Mouse (Mus musculus): ENCODE data around the gene Stk4.
"Not testable (repeated sequence)": the region's sequence is repeated elsewhere in the genome, so short reads cannot be mapped to it uniquely, and the experiment has no call there.

Gene Stk4

GRCm38 (mm10) chr2:164070142-164070764 lies at the start of gene Stk4:
Stk4 (plus strand) TSS chr2:164070322.
- DNase-seq, result peak; percentile 66

GRCm38 (mm10) chr2:164022104-164022503 lies 48.0 kb upstream of the Stk4 start:
- no peak for DNase-seq

- no peak for DNase-seq
Observed at GRCm38 (mm10) chr2:164025150-164025549, 45.0 kb upstream of the Stk4 start, which contains the start of gene Pabpc1l. Pabpc1l (plus strand) TSS chr2:164025450.

- no peak for DNase-seq
Observed at GRCm38 (mm10) chr2:164031147-164031546, 39.0 kb upstream of the Stk4 start.

- no peak for DNase-seq
Observed at GRCm38 (mm10) chr2:164032973-164033372, 37.1 kb upstream of the Stk4 start.

- DNase-seq, result no peak
Observed at GRCm38 (mm10) chr2:164036520-164037019, 33.6 kb upstream of the Stk4 start.

GRCm38 (mm10) chr2:164038407-164039028 lies 31.6 kb upstream of the Stk4 start:
- no peak for DNase-seq

GRCm38 (mm10) chr2:164040949-164041348 lies 29.2 kb upstream of the Stk4 start:
- no peak for DNase-seq

- DNase-seq, result no peak
Observed at GRCm38 (mm10) chr2:164041523-164041922, 28.6 kb upstream of the Stk4 start.

- DNase-seq, result peak; percentile 83
Observed at GRCm38 (mm10) chr2:164047197-164047690, 22.9 kb upstream of the Stk4 start.

GRCm38 (mm10) chr2:164053767-164054166 lies 16.4 kb upstream of the Stk4 start:
- DNase-seq, result peak; percentile 89

- DNase-seq, result no peak
Observed at GRCm38 (mm10) chr2:164054671-164055070, 15.5 kb upstream of the Stk4 start.

GRCm38 (mm10) chr2:164059634-164060235 lies 10.4 kb upstream of the Stk4 start:
- DNase-seq, result no peak

- peak; percentile 96 for DNase-seq
Observed at GRCm38 (mm10) chr2:164070765-164071436, 779 bp downstream of the Stk4 start, which contains the start of gene Tomm34. Tomm34 (minus strand) TSS chr2:164071169.

- DNase-seq, result not testable (repeated sequence)
Observed at GRCm38 (mm10) chr2:164071437-164071820, 1.3 kb downstream of the Stk4 start.

- DNase-seq, result peak; percentile 50
Observed at GRCm38 (mm10) chr2:164072109-164072508, 2.0 kb downstream of the Stk4 start.

GRCm38 (mm10) chr2:164073120-164073519 lies 3.0 kb downstream of the Stk4 start:
- peak; percentile 57 for DNase-seq

- peak; percentile 97 for DNase-seq
Observed at GRCm38 (mm10) chr2:164073918-164074578, 3.9 kb downstream of the Stk4 start.

- DNase-seq, result no peak
Observed at GRCm38 (mm10) chr2:164075088-164075487, 5.0 kb downstream of the Stk4 start.

- no peak for DNase-seq
Observed at GRCm38 (mm10) chr2:164076874-164077425, 6.8 kb downstream of the Stk4 start.

GRCm38 (mm10) chr2:164077875-164078274 lies 7.8 kb downstream of the Stk4 start:
- DNase-seq, result no peak

GRCm38 (mm10) chr2:164079488-164079887 lies 9.4 kb downstream of the Stk4 start:
- no peak for DNase-seq

Data from cerebellum, adult 9-11 months (tissue).